Mouse (Mus musculus) frontal cortex, postnatal 25 days (tissue): ENCODE measurements around the gene N4bp2.

ENCODE experiments used
- DNase-seq, 2 experiments: peaks; one replicate each; pipeline ENCODE4 v3.0.0; 2022; ENCODE audit warnings: low spot score in 2 of 2

The N4bp2 gene

GRCm38 (mm10) chr5:65827102-65827501, 63.8 kb downstream of the N4bp2 start:
- no peak for DNase-seq

DNA sequence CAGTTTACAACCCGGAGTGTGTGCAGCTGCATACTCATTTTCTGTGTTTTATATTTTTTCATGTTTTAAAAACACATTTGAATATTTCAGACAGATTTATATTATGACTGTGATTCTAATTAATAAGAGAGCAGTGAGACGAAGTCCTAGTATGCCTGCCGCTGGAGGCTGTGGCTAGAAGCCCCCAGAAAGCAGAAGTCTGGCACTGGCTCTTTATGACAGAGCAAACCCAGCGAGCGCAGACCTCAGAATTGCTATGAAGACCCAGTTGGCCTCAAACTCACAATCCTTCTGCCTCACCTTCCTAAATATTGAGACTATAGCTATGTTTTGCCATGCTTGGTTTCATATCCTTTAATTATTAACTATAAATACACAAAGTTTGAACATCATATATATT, 64.9 kb downstream of the N4bp2 start:
- no peak for DNase-seq

GRCm38 (mm10) chr5:65829059-65829458, 65.7 kb downstream of the N4bp2 start:
- no peak for DNase-seq

GRCm38 (mm10) chr5:65831917-65832618, 68.7 kb downstream of the N4bp2 start:
- DNase-seq: no peak

- DNase-seq: no peak
These were observed 69.8 kb downstream of the N4bp2 start for GRCm38 (mm10) chr5:65833092-65833491.

- DNase-seq: no peak
These were observed 70.6 kb downstream of the N4bp2 start for GRCm38 (mm10) chr5:65833766-65834498.

- DNase-seq: no peak
These were observed 74.7 kb downstream of the N4bp2 start for GRCm38 (mm10) chr5:65838053-65838452.

GRCm38 (mm10) chr5:65842947-65843346, 79.6 kb downstream of the N4bp2 start:
- no peak for DNase-seq

DNA sequence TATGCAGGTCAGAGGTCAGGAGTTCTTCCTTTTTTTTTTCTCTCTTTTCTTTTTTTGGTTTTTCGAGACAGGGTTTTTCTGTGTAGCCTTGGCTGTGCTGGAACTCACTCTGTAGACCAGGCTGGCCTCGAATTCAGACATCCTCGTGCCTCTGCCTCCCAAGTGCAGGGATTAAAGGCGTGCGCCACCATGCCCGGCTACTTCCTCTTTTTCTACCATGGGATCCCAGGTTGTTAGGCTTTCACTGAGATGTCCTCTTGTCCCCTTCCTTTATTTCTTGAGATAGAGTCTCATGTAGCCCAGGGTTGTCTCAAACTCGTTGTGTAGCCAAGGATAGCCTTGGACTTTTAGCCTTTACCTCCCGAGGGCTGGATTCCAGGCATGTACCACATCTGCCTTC, 83.2 kb downstream of the N4bp2 start:
- no peak for DNase-seq

DNA sequence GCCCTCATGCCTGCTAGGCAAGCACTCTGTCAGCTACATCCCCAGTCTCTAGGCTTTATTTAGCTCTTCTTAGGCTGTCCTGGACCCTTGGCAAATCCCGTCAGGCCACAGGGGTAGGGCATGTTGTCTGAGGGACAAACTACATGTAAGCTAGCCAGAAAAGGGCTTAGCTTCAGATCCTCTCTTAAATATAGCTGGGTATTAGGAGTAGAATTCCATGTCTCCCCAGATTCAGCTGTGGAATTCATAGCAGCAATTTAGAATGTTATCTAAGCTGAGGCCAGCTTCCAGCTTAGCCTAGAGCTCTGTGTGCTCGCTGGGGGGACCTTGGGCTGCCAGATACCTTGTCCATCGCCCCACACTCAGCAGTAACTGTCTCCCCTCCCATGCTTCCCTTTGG, 83.6 kb downstream of the N4bp2 start:
- DNase-seq: no peak

DNA sequence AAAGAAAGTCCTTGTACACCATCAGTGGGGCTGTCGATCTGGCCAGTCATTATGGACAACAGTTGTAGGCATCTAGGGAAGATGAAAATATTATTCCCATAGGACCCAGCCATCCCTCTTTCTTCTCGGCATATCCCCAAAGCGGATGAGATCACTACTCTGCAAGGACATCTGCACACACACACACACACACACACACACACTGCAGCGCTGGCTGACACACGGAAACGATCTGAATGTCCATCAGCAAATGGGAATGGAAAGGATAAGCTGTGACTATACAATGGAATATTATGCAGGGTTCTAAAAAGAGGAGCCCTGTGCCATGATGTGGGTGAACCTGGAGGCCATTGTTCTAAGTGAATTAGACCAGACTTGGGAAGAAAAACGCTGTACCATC, 84.3 kb downstream of the N4bp2 start:
- DNase-seq: no peak

DNA sequence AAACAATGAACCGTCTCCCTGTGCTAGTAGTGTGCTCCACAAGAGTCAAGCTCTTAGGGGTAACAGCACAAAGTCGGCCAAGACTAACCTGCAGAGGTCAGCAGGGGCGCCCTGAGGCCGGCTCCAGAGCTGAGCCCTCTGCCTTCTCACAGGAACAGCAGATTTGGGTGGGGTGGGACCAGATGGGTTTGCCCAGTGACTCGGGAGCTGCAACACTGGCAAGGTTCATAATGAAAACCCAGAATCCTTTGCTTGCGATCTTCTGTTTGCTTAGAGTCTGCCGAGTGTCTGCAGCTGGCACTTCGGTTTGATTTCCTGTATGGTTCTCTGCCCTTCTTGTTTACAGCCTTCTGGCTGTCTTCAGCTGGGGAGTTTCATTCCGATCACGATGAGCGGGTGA, 87.4 kb downstream of the N4bp2 start:
- no peak for DNase-seq

DNA sequence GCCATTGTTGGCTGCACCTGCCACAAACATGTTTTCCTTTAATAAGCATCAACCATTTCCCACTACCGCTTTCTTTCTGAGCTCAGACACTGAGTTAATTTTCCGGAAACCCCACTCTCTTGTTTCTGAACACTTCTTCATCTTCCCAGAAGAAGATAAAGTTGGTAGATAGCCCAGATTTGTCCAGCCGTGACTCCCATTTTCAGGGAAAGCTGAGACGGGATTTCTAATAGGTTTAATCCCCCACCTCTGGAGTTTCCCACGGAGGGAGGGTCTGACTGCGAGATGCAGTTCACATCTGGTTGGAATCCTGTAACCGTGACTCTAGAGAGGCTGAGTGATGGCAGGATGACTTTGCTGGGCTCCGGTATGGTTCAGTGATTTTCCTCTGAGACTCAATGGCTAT, 91.5 kb downstream of the N4bp2 start:
- no peak for DNase-seq

DNA sequence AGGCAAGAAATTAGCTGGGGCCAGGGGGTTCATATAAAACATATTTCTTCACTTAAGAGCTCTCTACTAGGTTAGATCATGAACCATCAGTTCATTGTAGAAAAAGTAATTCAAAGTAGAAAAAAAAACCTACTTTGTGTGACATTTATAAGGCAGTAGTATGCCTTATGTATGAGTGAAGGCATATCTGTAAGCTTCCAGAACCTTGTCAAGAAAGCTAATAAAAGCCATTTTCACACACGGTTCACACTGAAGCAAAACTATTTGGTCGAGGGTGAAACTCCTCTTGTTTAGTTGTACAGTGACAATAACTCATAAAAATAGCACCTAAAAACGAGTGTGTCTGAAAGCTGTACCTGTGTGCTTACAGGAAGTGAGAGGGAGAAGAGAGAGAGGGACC, 92.2 kb downstream of the N4bp2 start:
- DNase-seq: no peak

DNA sequence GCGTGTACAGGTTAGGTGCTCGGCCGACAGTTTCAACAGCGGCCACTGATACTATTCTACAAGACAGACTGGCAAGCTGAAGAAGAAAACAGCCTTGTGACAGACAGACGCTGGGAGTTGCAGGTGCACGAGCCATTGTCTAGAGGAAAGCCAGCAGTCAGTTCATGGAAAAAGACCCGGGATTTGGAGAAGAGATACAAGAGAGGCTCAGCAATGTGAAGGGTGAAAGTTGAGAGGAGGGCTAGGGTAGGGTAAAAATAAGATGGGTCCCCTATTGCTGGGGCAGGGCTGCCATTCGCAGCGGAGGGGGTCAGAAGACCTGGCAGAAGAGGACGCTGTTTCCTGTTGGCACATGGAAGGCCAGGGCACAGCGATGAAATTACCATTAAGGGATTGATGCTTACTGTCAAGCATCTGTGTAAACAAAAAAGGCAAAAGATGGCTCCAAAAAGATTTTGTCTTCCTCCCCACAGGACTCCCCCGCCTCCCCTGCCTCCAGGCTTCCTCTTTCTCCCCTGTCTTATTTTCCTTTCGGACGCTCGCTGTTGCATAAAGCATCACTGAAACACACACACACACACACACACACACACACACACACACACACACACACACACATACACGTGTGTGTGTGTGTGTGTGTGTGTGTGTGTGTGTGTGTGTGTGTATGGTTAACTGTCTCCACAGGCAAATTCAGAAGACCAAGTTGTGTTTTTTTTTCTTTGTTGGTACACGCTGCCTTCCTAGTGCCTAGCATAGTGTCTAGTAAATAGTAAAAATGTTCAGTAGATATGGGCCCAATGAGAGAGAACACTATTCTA, 93.5 kb downstream of the N4bp2 start:
- no peak for DNase-seq

GRCm38 (mm10) chr5:65857935-65858334, 94.6 kb downstream of the N4bp2 start:
- DNase-seq: no peak

GRCm38 (mm10) chr5:65858355-65858754, 95.0 kb downstream of the N4bp2 start:
- DNase-seq: no peak

GRCm38 (mm10) chr5:65858898-65859297, 95.6 kb downstream of the N4bp2 start:
- no peak for DNase-seq

GRCm38 (mm10) chr5:65859396-65859795, 96.1 kb downstream of the N4bp2 start:
- no peak for DNase-seq

GRCm38 (mm10) chr5:65860281-65861000, 97.1 kb downstream of the N4bp2 start:
- no peak for DNase-seq

DNA sequence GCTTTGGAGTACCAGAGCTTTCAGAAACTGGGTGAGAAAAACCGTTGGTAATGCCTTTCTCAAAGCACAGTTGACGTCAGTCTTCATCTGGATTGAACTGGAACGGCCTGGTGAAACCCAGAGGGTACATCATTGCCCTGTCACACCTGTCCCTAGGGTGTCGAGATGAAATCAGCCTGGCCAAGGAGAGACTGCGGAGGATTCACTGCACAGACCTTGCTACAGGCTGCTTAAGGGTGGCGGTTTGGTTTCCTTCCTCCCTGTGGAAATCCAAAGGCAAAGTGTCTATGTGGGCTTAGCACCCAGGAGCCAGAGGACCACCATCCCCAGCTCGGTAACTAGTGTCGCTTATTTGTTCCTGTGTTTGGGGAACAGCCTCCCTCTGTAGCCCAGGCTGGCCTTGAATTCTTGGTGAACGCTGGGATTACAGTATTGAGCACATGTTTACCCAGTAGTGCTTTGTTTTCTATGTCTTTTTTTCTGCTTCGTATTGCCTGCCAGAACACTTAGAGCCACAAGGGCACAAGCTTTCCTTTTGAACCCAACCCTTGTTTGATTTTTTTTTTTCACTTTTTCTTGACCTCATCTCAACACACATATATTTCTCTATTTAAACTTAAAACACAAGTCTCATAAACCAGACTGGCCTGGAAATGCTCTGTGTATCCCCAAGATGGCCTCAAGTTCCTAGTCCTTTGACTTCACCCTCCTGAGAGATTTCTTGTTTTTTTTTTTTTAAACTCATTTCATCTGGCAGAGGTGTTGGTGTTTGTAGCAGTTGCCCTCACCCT, 98.0 kb downstream of the N4bp2 start, which contains the start of gene Rhoh:
Rhoh (plus strand) TSS at position 60 of the 791 bp plus-strand sequence.
- DNase-seq: no peak
